Mouse (Mus musculus): ENCODE measurements around the gene Atxn7l1. TPM values are rescaled to one million over a fixed set of nuclear protein-coding genes. Genes with fewer than 3 reads are reported as not detected.

Gene Atxn7l1
- polyA plus RNA-seq, 1 experiment from 2014 or later: 14.6 TPM

- 82% methylated on average over 9 of the region's 9 CpGs for WGBS
- H3K27ac ChIP-seq (replicated peaks): no peak overlapping the region
- DNase-seq (ENCODE audit: low spot score): no peak
Observed at GRCm38 (mm10) chr12:33272441-33272840, 124.9 kb downstream of the Atxn7l1 start.

DNA sequence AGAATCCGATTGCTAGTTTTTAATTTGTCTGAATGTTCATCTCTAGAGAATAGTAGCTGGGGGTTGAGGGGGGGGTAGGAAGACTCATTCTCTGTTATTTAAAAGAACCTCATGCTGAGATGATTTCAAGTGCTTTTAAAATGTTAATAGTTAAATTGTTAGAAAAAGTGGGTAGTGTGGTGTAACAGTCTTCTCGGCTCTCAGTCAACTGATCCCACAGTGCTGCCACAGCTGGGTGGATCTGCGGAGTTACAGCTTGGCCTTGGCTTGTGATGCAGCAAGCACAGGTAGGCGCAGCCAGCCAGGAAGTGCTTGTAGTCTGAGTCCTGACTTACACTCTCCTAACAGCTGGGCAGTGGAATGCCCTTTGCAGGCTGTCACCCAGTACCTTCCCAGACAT, 125.7 kb downstream of the Atxn7l1 start:
- WGBS: 74% methylated on average over 4 of the region's 4 CpGs
- H3K36me3 ChIP-seq (replicated peaks): no peaks in the 10 kb centered on the region
- no peak overlapping the region for H3K27ac ChIP-seq (replicated peaks)
- no peaks in the 10 kb centered on the region for H3K9me3 ChIP-seq
- no peaks in the 10 kb centered on the region for H3K27me3 ChIP-seq (replicated peaks; ENCODE audit: low read depth, poor library complexity, severe bottlenecking)
- no peaks in the 10 kb centered on the region for H3K4me1 ChIP-seq
- no peak for DNase-seq (ENCODE audit: low spot score)
- H3K4me3 ChIP-seq: no peak overlapping the region

More at GRCm38 (mm10) chr12:33272441-33272840, 124.9 kb downstream of the Atxn7l1 start:
- H3K36me3 ChIP-seq (replicated peaks): no peaks in the 10 kb centered on the region
- no peaks in the 10 kb centered on the region for H3K27me3 ChIP-seq (replicated peaks; ENCODE audit: low read depth, poor library complexity, severe bottlenecking)
- H3K4me3 ChIP-seq: no peak overlapping the region
- H3K4me1 ChIP-seq: no peaks in the 10 kb centered on the region
- H3K9me3 ChIP-seq: no peaks in the 10 kb centered on the region

GRCm38 (mm10) chr12:33273668-33274067, 126.2 kb downstream of the Atxn7l1 start:
- Histone ChIP-seq H3K27me3 (replicated peaks; ENCODE audit: low read depth, poor library complexity, severe bottlenecking) (no peaks in the 10 kb centered on the region), H3K4me1 (no peaks in the 10 kb centered on the region), H3K36me3 (replicated peaks) (no peaks in the 10 kb centered on the region), H3K9me3 (no peaks in the 10 kb centered on the region), H3K4me3 (no peak overlapping the region), H3K27ac (replicated peaks) (no peak overlapping the region)
- WGBS: 86% methylated on average over 9 of the region's 9 CpGs
- no peak for DNase-seq (ENCODE audit: low spot score)

DNA sequence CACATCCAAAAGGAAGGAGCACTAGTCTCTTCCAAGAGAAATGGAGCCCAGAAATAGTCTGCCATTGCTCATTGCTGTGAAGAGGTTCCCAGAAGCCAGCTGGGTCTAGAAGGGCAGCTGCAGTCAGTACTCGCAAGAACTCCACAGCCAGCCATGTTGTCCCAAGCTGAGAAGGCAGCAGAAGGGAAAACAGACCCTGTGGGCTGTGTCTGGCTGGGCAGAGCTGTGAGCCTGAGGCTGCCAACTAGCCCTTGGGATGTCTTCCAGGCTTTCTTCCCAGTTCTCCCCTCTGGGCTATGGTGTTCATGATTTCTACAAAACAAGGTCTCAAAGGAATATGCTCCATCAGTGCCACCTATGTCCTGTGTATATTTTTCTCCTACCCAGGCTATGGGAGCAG, 128.5 kb downstream of the Atxn7l1 start:
- Histone ChIP-seq H3K27ac (replicated peaks) (no peak overlapping the region), H3K9me3 (no peaks in the 10 kb centered on the region), H3K27me3 (replicated peaks; ENCODE audit: low read depth, poor library complexity, severe bottlenecking) (no peaks in the 10 kb centered on the region), H3K4me1 (no peaks in the 10 kb centered on the region), H3K4me3 (no peak overlapping the region), H3K36me3 (replicated peaks) (no peaks in the 10 kb centered on the region)
- WGBS: 80% methylated on average over 1 of the region's 1 CpGs
- DNase-seq (ENCODE audit: low spot score): no peak

DNA sequence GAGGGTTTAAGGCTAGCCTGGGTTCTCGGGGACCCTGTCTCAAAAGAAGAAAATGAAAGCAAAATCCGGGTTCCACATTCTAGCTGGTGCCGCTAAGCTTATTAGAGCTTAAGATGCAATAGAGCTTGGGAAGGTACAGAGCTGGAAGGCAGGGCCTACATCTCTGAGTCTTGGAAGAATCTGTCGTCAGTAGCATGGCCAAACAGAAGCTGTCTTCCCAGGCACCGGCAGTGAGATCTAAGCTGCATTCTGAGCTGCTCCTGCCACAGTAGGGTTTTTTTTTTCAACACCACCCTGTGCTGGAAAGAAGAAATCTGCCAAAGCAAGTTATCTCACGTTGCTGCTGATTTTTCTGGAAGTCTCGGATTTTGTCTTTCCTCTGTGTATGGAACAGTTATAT, 129.9 kb downstream of the Atxn7l1 start:
- no peak overlapping the region for H3K27ac ChIP-seq (replicated peaks)
- no peak overlapping the region for H3K4me3 ChIP-seq
- H3K9me3 ChIP-seq: no peaks in the 10 kb centered on the region
- no peaks in the 10 kb centered on the region for H3K4me1 ChIP-seq
- H3K27me3 ChIP-seq (replicated peaks; ENCODE audit: low read depth, poor library complexity, severe bottlenecking): no peaks in the 10 kb centered on the region
- no peak for DNase-seq (ENCODE audit: low spot score)
- 83% methylated on average over 7 of the region's 7 CpGs for WGBS
- H3K36me3 ChIP-seq (replicated peaks): no peaks in the 10 kb centered on the region

DNA sequence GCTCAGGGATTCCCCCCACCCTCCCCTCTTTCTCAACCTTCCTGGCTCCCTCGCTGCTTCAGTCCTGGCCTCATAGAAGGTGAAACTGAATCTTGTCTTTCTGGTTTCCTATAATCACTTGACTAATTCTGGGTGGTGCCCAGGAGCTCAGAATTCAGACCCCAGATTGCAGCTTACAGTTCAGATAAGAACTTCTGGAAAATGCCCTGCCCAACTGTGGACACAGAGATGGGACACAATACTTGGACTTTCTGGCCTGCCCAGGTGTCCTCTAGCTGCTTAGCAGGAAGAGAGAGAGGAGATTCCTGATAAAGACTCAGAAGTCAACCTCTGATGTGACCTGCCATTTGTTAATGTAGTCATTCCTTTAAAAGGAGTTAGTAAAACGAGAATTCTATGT, 131.7 kb downstream of the Atxn7l1 start:
- Histone ChIP-seq H3K27ac (replicated peaks) (no peak overlapping the region), H3K9me3 (no peaks in the 10 kb centered on the region), H3K36me3 (replicated peaks) (no peaks in the 10 kb centered on the region), H3K4me1 (no peaks in the 10 kb centered on the region), H3K27me3 (replicated peaks; ENCODE audit: low read depth, poor library complexity, severe bottlenecking) (no peaks in the 10 kb centered on the region), H3K4me3 (no peak overlapping the region)
- DNase-seq (ENCODE audit: low spot score): no peak
- WGBS: 75% methylated on average over 2 of the region's 2 CpGs

DNA sequence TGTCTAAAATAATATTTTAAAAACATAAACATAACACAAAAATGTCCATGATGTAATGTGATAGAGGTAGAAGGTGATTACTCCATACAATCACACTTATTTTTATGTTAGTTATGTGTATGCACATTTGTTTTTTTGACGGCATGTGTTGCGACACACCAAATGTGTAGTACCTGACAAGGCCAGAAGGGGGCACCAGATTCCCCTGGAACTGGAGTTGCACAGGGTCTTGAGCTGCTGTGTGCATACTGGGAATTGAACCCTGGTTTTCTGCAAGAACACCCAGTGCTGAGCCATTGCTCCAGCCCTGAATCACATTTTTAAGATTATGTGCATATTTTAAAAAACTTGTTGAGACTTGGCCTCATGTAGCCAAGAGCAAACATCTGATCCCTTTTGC, 133.3 kb downstream of the Atxn7l1 start:
- 28% methylated on average over 2 of the region's 2 CpGs for WGBS
- Histone ChIP-seq H3K27ac (replicated peaks) (no peak overlapping the region), H3K4me3 (no peak overlapping the region), H3K4me1 (peaks cover 14% of the 10 kb centered on the region), H3K9me3 (no peaks in the 10 kb centered on the region), H3K36me3 (replicated peaks) (no peaks in the 10 kb centered on the region), H3K27me3 (replicated peaks; ENCODE audit: low read depth, poor library complexity, severe bottlenecking) (no peaks in the 10 kb centered on the region)
- peak; percentile 73 for DNase-seq (ENCODE audit: low spot score)

- WGBS: 81% methylated on average over 8 of the region's 8 CpGs
- no peak for DNase-seq (ENCODE audit: low spot score)
- Histone ChIP-seq H3K27me3 (replicated peaks; ENCODE audit: low read depth, poor library complexity, severe bottlenecking) (no peaks in the 10 kb centered on the region), H3K36me3 (replicated peaks) (no peaks in the 10 kb centered on the region), H3K9me3 (no peaks in the 10 kb centered on the region), H3K27ac (replicated peaks) (no peak overlapping the region), H3K4me3 (no peak overlapping the region), H3K4me1 (peaks cover 38% of the 10 kb centered on the region)
Observed at GRCm38 (mm10) chr12:33284344-33284936, 136.9 kb downstream of the Atxn7l1 start.

- no peaks in the 10 kb centered on the region for H3K27me3 ChIP-seq (replicated peaks; ENCODE audit: low read depth, poor library complexity, severe bottlenecking)
- H3K36me3 ChIP-seq (replicated peaks): no peaks in the 10 kb centered on the region
- H3K4me3 ChIP-seq: no peak overlapping the region
- no peaks in the 10 kb centered on the region for H3K9me3 ChIP-seq
- peaks cover 42% of the 10 kb centered on the region for H3K4me1 ChIP-seq
- no peak overlapping the region; the same call in 1 of the 2 replicates for H3K27ac ChIP-seq (replicated peaks)
- 34% methylated on average over 4 of the region's 4 CpGs for WGBS
- no peak for DNase-seq (ENCODE audit: low spot score)
Observed at GRCm38 (mm10) chr12:33285354-33285753, 137.9 kb downstream of the Atxn7l1 start.

DNA sequence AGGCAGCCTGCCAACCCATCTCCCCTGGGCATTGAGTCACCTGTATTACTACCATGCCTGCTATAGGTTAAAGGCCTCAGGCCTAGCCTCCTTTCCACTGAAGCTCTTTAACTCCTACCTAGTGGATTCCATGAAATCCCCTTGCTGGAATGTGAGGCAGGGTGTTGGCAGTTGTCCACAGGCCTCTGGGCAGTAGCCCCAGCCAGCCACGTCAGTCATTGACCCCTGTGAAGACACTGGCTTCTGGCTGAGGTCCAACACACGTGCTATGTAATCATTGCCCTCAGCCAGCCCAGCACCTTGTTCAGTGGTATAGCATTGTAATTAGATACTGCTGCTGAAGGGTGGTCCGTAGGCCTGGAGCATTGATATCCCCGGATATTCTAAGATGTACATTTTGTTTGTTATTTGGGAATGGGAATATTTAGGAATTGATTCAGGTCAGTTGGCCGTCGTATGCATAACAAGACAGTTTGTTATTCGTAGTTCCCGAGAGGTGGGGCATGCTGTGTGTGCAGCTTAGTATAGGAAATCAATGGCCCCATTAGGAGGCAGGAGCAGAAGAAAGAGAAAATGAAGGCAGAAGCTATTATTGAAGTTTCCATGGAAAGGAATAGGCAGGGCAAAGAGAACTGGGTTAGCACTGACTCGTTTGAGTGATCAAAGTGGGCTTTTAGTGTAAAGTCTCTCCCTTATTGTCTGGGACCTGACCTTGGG, 138.6 kb downstream of the Atxn7l1 start:
- H3K9me3 ChIP-seq: no peaks in the 10 kb centered on the region
- WGBS: 62% methylated on average over 9 of the region's 9 CpGs
- peaks cover 42% of the 10 kb centered on the region for H3K4me1 ChIP-seq
- no peak overlapping the region for H3K4me3 ChIP-seq
- no peaks in the 10 kb centered on the region for H3K36me3 ChIP-seq (replicated peaks)
- DNase-seq (ENCODE audit: low spot score): no peak
- H3K27ac ChIP-seq (replicated peaks): no peak overlapping the region
- H3K27me3 ChIP-seq (replicated peaks; ENCODE audit: low read depth, poor library complexity, severe bottlenecking): no peaks in the 10 kb centered on the region

DNA sequence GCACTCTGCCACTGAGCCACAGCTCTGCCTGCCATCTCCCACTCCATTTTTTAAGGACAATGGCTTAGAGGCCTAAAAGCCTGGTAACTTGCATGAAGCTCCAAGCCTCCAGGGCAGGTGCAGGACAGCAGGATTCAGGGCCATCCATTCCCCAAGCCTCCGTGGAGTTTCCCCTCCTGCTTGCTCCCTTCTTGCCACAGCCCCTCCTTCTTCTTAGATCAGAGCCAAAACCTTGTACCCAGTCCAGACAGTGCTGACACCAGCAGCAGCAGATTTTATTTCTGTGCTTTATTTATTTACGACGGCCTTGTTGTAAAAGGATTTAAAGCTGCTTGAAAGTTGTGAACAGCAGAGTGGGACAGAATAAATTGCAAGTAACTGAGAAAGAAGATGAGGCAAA, 140.2 kb downstream of the Atxn7l1 start:
- Histone ChIP-seq H3K4me3 (no peak overlapping the region), H3K9me3 (no peaks in the 10 kb centered on the region), H3K36me3 (replicated peaks) (no peaks in the 10 kb centered on the region), H3K4me1 (peaks cover 42% of the 10 kb centered on the region), H3K27me3 (replicated peaks; ENCODE audit: low read depth, poor library complexity, severe bottlenecking) (no peaks in the 10 kb centered on the region), H3K27ac (replicated peaks) (no peak overlapping the region)
- DNase-seq (ENCODE audit: low spot score): no peak
- WGBS: 75% methylated on average over 3 of the region's 3 CpGs

DNA sequence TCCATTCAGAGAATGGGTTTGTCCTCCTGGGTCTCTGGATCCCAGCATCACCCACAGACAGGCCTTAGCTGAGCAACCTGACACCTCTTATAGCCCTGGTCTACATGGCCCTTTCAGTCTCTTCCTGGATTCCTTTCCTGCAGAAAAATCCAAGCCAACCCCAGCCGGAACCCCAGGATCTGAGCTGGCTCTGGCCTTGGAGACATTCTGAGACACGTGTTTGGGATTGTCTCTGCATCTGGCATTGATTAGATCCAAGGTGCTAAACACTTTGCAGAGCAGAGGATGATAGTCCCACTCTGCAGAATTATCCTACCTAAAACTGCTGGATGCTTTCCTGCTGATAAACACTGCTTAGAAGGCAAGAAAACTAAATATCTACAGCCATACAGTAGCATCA, 141.3 kb downstream of the Atxn7l1 start:
- Histone ChIP-seq H3K4me3 (no peak overlapping the region), H3K4me1 (peaks cover 42% of the 10 kb centered on the region), H3K36me3 (replicated peaks) (no peaks in the 10 kb centered on the region), H3K27ac (replicated peaks) (peak overlapping the region; percentile 35; the same call in 1 of the 2 replicates), H3K27me3 (replicated peaks; ENCODE audit: low read depth, poor library complexity, severe bottlenecking) (no peaks in the 10 kb centered on the region), H3K9me3 (no peaks in the 10 kb centered on the region)
- WGBS: 26% methylated on average over 2 of the region's 2 CpGs
- DNase-seq (ENCODE audit: low spot score): peak; percentile 41

GRCm38 (mm10) chr12:33302070-33302469, 154.6 kb downstream of the Atxn7l1 start:
- H3K4me1 ChIP-seq: peaks cover 18% of the 10 kb centered on the region
- H3K27ac ChIP-seq (replicated peaks): no peak overlapping the region
- no peaks in the 10 kb centered on the region for H3K9me3 ChIP-seq
- peak; percentile 65 for DNase-seq (ENCODE audit: low spot score)
- 1% methylated on average over 14 of the region's 14 CpGs for WGBS
- 0 out of 2 replicates have a peak, but pooled peaks cover 2% of the 10 kb centered on the region for H3K36me3 ChIP-seq (replicated peaks)
- H3K4me3 ChIP-seq: peak overlapping the region; percentile 62
- H3K27me3 ChIP-seq (replicated peaks; ENCODE audit: low read depth, poor library complexity, severe bottlenecking): peaks cover 33% of the 10 kb centered on the region

Data from embryonic facial prominence, embryonic 10.5 days (tissue).